Mouse (Mus musculus): ENCODE data around the gene Stx16.
A peak's percentile ranks its signal among the peaks of the same experiment; 100 is the strongest.

Gene Stx16

GRCm38 (mm10) chr2:174075673-174076432, at the start of gene Stx16:
TSS of gene Stx16 (plus strand) at chr2:174076308.
- peak; percentile 42 for DNase-seq (ENCODE audit: extremely low read depth, low read depth, low spot score)

DNA sequence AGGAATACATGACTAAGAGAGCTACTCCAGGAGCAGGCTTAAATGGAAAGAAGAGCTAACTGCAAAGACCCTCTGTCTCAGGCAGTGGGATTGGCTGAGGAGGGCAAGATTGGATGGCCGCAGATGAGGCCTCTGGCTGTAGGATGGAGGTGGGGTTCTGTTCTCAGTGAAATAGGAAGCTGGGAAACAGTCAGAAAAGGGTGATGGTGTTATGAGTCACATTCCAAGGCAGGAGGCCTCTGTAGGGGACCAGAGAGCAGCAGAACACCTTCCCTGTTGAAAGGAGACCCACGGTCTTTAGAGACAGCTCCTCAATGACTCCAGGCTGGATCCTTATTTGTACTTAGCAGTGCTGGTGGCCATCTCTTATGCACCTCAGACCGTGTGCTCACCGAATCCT, 49.7 kb upstream of the Stx16 start:
- no peak for DNase-seq (ENCODE audit: extremely low read depth, low read depth, low spot score)

- DNase-seq (ENCODE audit: extremely low read depth, low read depth, low spot score): no peak
Measured at GRCm38 (mm10) chr2:174033257-174033800, 42.8 kb upstream of the Stx16 start.

DNA sequence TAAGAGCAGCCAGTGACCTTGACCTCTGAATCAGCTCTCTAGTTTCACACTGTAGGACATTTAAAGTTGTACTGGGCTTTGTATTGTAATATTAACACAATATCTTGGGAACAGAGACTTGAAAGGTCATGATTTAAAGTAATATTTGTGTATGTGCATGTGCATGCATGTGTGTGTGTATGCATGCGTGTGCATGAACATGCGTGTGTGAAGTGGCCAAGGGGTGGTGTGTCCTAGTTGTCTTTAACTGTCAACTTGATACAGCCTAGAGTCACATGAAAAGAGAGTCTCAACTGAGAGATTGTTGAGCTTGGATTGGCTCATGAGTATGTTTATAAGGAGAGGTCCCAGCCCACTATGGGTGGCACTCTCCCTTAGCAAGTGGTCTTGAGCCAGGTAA, 28.5 kb upstream of the Stx16 start:
- DNase-seq (ENCODE audit: extremely low read depth, low read depth, low spot score): no peak

GRCm38 (mm10) chr2:174049481-174050338, 26.4 kb upstream of the Stx16 start:
- DNase-seq (ENCODE audit: extremely low read depth, low read depth, low spot score): no peak

- DNase-seq (ENCODE audit: extremely low read depth, low read depth, low spot score): no peak
Measured at GRCm38 (mm10) chr2:174050339-174050685, 25.8 kb upstream of the Stx16 start.

GRCm38 (mm10) chr2:174051081-174051481, 25.0 kb upstream of the Stx16 start:
- DNase-seq (ENCODE audit: extremely low read depth, low read depth, low spot score): no peak

DNA sequence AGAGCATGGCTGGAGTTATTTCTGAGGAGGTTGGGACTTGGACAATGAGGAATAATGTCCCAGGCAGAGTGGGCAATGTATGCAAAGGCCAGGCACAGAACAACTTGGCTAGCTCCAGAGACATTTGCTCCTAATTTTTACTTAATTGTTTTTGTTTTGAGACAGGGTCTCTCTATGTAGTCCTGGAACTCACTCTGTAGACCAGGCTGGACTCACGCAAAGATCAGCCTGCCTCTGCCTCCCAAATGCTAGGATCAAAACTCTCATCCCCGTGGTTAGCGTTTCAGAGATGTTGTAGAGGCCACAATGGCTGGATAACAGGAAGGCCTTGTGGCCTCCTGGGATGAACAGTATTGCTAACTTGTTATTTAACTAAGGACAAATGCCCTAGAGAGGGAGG, 21.6 kb upstream of the Stx16 start:
- no peak for DNase-seq (ENCODE audit: extremely low read depth, low read depth, low spot score)

- no peak for DNase-seq (ENCODE audit: extremely low read depth, low read depth, low spot score)
Measured at GRCm38 (mm10) chr2:174057730-174058129, 18.4 kb upstream of the Stx16 start.

- DNase-seq (ENCODE audit: extremely low read depth, low read depth, low spot score): no peak
Measured at GRCm38 (mm10) chr2:174058316-174058939, 17.7 kb upstream of the Stx16 start.

GRCm38 (mm10) chr2:174059591-174060385, 16.3 kb upstream of the Stx16 start:
- DNase-seq (ENCODE audit: extremely low read depth, low read depth, low spot score): no peak

GRCm38 (mm10) chr2:174061219-174061618, 14.9 kb upstream of the Stx16 start:
- DNase-seq (ENCODE audit: extremely low read depth, low read depth, low spot score): no peak

DNA sequence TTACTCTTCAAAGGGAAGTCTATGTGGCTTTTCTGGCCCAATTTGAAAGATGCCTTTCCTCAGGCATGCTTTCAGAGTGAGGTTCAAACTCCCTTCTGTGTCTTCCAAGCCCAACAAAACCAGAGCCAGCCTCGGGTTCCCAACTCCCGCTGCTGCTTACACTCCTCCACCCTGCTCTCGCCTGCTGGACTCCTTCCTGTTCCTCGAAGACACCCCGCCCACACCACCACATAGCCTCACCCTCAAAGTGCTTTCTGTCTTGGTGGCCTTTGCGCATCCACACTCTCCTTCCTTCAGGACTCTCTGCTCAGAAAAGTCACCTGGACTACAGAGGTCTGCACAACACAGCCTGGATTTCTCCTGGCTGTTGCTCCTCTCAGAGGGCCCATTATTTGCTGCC, 13.0 kb upstream of the Stx16 start:
- DNase-seq (ENCODE audit: extremely low read depth, low read depth, low spot score): no peak

- no peak for DNase-seq (ENCODE audit: extremely low read depth, low read depth, low spot score)
Measured at GRCm38 (mm10) chr2:174063527-174064211, 12.4 kb upstream of the Stx16 start.

GRCm38 (mm10) chr2:174067793-174068419, 8.2 kb upstream of the Stx16 start:
- DNase-seq (ENCODE audit: extremely low read depth, low read depth, low spot score): no peak

- no peak for DNase-seq (ENCODE audit: extremely low read depth, low read depth, low spot score)
Measured at GRCm38 (mm10) chr2:174069532-174070049, 6.5 kb upstream of the Stx16 start.

DNA sequence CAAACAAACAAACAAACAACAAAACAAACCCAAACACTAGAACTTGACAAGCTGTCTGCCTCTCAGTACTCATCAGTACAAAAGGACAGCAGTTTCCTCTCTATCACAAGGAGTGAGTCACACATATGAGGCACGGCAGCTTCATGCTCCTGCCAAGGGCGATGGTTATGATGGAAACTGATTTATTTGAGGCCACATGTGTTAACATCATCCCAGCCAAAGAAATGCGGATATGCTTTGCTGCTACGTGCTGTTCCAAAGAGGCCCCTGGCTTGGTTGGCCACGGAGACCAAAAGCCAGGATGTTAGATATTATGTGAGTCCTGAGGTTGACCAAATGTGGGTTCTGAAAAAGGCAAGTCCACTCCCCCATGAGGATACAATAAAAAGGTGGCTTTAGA, 4.7 kb upstream of the Stx16 start:
- no peak for DNase-seq (ENCODE audit: extremely low read depth, low read depth, low spot score)

DNA sequence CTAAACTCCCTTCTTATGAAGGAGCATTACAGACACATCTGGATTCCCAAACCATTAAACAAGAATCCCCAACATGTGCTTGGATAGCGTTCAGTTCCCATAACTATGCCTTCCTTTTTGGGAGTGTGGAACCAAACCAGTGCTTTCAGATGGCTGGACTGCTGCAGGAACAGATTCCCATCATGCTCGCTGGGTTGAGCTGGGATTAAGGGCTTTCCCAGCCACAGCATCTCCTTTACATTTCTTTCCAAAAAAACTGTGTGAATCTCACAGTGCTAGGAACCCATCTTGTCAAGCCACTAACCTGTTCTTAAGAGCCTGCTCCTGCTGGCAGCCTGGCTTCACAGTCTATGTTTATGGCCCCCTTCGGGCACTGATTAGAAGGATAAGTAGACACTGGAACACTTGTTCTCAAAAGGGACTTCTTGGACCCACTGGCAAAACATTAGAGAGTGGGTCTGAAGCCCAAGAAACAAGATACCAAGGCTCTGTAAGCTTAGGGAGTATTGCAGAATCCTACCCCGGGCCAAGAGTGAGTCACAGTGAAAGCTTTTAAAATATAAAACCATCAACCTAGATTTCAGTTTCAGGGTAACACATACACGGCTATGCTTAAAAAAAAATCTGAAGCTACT, 2.8 kb upstream of the Stx16 start:
- DNase-seq (ENCODE audit: extremely low read depth, low read depth, low spot score): peak; percentile 66

DNA sequence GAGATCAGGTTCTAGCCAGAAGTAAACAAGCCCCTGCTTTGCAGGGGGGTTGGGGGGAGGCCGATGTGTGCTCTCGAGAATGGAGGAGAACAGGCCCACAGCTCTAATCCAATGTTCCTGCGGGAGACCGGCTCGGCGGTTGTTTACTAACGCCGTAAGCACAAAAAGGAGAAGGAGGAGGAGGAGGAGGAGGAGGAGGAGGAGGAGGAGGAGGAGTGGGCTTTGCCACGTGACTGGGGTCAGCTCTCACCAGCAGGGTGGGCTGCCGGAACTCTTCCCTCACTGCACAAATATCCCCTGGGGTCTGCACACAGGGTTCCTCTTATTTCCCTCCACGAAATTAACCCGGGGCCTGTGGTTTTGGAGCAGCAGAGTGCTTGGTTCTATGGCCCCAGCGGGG, 1.5 kb upstream of the Stx16 start:
- no peak for DNase-seq (ENCODE audit: extremely low read depth, low read depth, low spot score)
